Mouse (Mus musculus): ENCODE measurements around the gene Evi2b. TPM values are rescaled to one million over a fixed set of nuclear protein-coding genes. Genes with fewer than 3 reads are reported as not detected.

Gene Evi2b
- total RNA-seq, 2 experiments from 2014 or later, result 32.1 to 94.9 TPM

Other genes with a start within 250 kb of the Evi2b start
- not detected in 2 replicates for gene Gm9964, start 226.9 kb downstream of the Evi2b start, total RNA-seq (2014; fragmentation: Nextera tagmentation)
- gene Gm9964, start 226.9 kb downstream of the Evi2b start, total RNA-seq (2017), result not detected in 2 replicates
- gene Nf1, start 184.1 kb downstream of the Evi2b start, total RNA-seq (2014; fragmentation: Nextera tagmentation), result 23.3 and 27.5 TPM in 2 replicates
- gene Nf1, start 184.1 kb downstream of the Evi2b start, total RNA-seq (2017), result 10.6 and 11.7 TPM in 2 replicates
- gene Omg, start 19.7 kb downstream of the Evi2b start, total RNA-seq (2014; fragmentation: Nextera tagmentation), result 0.20 TPM in 1 of 2 replicates, not detected in the other
- gene Omg, start 19.7 kb downstream of the Evi2b start, total RNA-seq (2017), result 0.69 TPM in 1 of 2 replicates, not detected in the other
- 3.5 and 14.8 TPM in 2 replicates for gene Evi2, start 6.8 kb upstream of the Evi2b start, total RNA-seq (2014; fragmentation: Nextera tagmentation)
- 1.7 and 3.5 TPM in 2 replicates for gene Evi2, start 6.8 kb upstream of the Evi2b start, total RNA-seq (2017)
- gene Evi2a, start 6.8 kb upstream of the Evi2b start, total RNA-seq (2014; fragmentation: Nextera tagmentation), result 6.2 and 12.1 TPM in 2 replicates
- 3.1 and 10.1 TPM in 2 replicates for gene Evi2a, start 6.8 kb upstream of the Evi2b start, total RNA-seq (2017)
- gene Rab11fip4, start 67.5 kb upstream of the Evi2b start, total RNA-seq (2014; fragmentation: Nextera tagmentation), result 0.17 and 0.35 TPM in 2 replicates
- gene Rab11fip4, start 67.5 kb upstream of the Evi2b start, total RNA-seq (2017), result 0.65 and 1.1 TPM in 2 replicates